Mouse (Mus musculus) CD4-positive, CD25-positive, alpha-beta regulatory T cell (primary cell): Measurements from ENCODE around the gene Atp13a1. TPM values are rescaled to one million over a fixed set of nuclear protein-coding genes. Genes with fewer than 3 reads are reported as not detected.

ENCODE experiments used
- polyA plus RNA-seq: library from polyadenylated mRNA; unstranded; fragments of 100-300 nt; shearing (Covaris generic); gene quantifications from one replicate; pipeline ENCODE4 v1.2.1, GENCODE M21; 2017

The Atp13a1 gene
- 112 TPM for polyA plus RNA-seq

DNA sequence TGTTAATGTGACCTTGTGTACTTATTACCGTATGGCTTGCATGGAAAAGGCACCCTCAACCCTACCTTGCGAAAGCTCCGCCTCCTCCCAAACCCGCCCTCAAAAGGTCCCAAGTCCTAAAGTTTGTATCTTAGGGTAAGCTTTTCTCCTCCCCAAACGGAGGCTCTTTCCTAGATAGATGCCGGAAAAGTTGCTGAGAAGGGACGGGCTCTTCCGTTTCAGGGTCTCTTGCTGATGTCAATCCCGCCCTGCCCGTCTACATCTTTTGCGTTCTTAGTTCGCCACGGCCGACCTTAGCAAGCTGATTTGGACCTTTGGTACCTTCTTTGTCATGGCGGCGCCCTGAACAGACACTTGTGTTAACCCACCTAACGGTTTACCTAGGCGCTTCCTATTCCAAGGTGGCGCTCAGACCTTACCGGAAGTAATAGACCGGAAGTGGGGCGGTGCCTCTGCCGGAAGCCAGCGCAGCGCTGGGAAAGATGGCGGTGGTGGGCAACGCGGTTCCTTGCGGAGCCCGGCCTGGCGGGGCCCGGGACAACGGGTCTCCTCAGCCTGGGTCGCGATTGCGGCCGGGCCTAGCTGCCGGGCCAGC, at the start of gene Atp13a1, which contains the start of gene Zfp866:
Gene Atp13a1, plus strand, starts transcription at position 391 of the 595 bp plus-strand sequence.
Gene Zfp866, minus strand, starts transcription at position 406 of the 595 bp plus-strand sequence.

DNA sequence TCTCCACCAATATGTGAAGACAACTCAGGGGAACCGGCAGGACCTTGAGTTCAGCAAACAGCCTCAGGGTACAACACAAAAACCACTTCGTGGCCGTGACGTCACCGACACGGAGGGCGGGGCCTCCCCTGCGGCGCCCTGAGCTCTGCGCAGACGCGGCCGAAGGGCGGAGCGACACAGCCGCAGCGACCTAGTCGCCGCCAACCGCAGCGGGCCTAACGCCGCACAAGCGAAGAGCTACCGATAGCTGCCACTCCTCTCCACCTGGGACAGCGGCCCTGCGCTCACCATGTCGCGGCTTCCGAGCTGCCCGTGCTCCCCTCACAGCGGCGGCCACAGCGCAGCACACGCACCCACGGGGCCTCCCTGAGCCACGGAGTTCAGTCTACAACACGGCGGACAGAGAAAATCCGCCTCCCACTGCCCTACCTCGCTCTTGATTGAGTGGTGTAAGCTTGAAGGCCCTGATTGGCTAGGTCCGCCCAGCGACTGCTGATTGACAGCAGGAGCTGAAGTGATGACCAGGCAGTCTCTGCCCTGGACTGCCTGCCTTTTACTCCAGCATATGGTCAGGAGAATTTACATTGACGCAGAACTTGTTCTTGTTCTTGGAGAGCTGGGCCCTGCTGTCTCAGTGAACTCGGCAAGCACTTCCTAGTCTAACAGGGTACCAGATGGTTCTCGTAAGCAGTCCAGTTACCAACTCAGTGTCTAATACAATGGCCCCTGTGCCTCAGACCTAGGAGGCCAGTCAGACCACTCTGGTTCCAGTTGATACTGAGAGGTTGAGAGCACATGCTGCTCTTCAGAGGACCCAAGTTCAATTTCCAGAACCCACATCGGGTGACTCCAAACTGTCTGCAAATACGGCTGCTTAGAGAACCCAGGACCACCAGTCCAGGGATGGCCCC, 41.2 kb upstream of the Atp13a1 start, which contains the start of gene Zfp963:
Gene Zfp963, minus strand, starts transcription at position 427 of the 911 bp plus-strand sequence.

DNA sequence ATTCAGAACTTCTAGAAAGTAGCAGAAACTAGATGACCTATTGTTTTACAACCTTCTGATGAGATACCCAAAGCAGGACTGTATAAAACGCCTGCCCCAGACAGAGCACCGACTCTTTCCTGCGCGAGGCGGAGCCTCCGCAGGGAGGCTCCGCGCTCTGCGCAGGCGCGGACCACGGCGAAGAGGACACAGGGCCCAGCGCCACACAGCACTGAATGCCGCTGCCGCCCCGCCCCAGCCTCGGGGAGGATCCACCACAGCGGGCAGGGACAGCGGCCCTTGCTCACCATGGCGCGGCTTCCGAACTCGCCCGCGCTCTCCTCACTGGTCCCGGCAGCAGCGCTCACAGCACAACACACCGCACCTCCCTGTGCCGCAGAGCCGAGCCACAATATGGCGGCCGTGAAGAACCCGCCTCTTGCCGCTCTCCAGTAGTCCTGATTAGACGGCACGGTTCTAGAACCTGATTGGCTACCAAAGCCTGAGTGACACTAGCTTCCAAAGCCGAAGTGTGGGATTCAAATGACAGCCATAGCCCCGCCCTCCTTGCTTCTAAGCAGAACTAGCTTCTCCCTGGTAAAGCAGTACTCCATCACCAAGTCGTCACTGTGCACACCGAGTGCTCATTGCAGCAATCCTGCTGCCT, 16.3 kb upstream of the Atp13a1 start, which contains the start of gene Gm20422:
Gene Gm20422, minus strand, starts transcription at position 384 of the 646 bp plus-strand sequence.

DNA sequence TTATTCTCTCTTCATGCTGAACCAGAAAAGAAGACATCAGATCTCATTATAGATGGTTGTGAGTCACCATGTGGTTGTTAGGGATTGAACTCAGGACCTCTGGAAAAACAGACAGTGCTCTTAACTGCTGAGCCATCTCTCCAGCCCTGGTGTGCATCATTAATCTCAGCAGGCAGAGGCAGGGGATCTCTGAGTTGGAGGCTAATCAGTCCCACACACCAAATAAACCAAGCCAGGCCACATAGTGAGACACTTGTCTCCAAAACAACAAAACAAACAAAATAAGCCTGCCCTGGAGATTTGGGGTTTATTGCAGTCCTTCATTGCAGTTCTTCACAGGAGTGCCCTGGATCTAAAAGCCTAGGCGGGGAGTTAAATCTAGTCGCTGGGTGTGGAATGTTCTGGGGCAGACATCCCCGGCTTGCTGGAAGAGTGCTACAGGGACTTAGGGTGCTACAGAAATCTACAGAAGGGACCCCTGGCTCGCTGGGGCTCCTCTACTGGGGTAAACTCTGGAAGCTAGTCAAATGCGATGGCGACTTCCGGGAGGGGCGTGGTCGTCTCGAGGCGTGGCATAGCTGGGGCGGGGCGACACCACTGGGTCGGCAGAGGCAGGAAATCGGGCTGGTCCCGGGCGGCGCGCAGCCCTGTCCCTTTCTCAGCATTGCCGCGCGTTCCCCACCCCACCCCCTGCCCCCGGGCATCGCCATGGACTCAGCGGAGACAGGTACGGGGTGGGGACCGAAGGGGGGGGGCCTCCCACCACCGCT, 17.3 kb downstream of the Atp13a1 start, which contains the start of gene Gmip:
Gene Gmip, plus strand, starts transcription at position 586 of the 770 bp plus-strand sequence.

DNA sequence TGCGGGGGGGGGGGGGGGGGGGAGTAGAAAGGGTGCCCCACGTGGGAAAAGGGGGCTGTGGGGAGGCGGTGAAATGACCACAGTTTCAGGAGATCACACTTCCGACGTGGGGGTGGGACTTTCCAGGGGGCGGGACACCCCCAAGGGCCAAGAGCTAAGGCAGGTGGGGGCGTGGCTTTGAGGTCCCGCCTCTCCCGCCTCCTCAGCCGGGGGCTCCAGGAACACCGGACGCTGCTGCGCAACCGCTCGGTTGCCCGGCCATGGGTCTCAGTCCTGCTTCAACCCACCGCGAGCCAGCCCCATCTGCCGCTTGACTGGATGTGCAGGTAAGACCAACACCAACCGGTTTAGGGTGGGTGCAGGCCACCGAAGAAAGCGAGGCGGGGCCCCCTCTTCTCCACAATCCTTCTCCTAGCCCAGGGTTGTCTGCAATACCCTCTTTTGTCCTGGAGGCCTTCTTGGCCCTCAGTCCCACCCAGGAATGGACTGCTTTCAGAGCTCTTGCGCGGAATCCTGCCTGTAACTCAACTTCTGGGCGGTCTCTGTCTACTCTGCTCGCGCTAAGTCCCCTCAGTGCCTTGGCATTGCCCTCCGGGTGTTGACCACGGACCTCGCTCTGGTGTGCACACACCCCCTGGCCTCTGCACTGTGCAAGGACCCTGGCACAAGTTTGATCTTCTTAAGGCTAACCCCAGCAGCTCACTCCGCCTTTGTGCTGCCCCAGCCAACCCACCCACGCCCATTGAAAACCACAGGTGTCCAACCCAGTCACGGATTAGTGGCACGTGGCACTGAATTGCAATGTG, 31.6 kb downstream of the Atp13a1 start, which contains the start of gene Lpar2:
Gene Lpar2, plus strand, starts transcription at position 44 of the 806 bp plus-strand sequence.

DNA sequence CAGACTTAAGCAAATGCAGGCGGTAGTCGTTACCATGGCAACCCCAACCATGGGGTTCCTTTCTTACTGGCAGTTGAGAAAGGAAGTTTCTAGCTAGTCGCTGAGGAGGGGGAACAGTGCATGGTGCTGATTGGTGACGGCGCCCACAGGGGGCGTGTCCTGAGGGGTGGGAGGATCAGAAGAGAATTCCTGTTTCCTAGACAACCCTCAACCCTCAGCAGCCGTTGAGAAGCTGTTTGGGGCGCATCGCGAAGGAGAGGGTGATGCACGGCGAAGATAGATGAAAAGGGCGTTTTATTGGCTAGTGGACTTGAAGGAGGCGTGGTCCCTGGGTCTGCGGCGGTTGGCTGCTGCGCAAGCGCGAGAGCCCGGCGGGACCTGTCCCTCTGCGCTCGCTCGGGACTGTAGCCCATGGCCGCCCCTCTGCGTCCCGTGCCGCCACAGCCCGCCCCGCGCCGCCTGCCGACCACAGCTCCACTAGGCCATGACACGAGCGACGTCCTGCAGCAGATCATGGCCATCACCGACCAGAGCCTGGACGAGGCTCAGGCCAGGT, 41.4 kb downstream of the Atp13a1 start, which contains the start of gene Pbx4:
Gene Pbx4, plus strand, starts transcription at position 194 of the 556 bp plus-strand sequence.

Other genes starting within 250 kb of the Atp13a1 start
- gene Zfp868, start 165.6 kb upstream of the Atp13a1 start, polyA plus RNA-seq = 28.5 TPM
- gene Zfp964, start 136.7 kb upstream of the Atp13a1 start, polyA plus RNA-seq = 0.77 TPM
- 65.9 TPM for gene Zfp869, start 80.4 kb upstream of the Atp13a1 start, polyA plus RNA-seq
- 8.4 TPM for gene Zfp963, start 41.2 kb upstream of the Atp13a1 start, polyA plus RNA-seq
- gene Gm20422, start 16.3 kb upstream of the Atp13a1 start, polyA plus RNA-seq = not detected
- gene Zfp866, start within 50 bp of the Atp13a1 start, polyA plus RNA-seq = 30.3 TPM
- 154 TPM for gene Gmip, start 17.5 kb downstream of the Atp13a1 start, polyA plus RNA-seq
- 0.28 TPM for gene Lpar2, start 31.3 kb downstream of the Atp13a1 start, polyA plus RNA-seq
- gene Pbx4, start 41.3 kb downstream of the Atp13a1 start, polyA plus RNA-seq = 19.4 TPM
- gene Cilp2, start 96.5 kb downstream of the Atp13a1 start, polyA plus RNA-seq = 0.14 TPM
- 4.1 TPM for gene Tssk6, start 111.0 kb downstream of the Atp13a1 start, polyA plus RNA-seq
- gene Ndufa13, start 111.4 kb downstream of the Atp13a1 start, polyA plus RNA-seq = 163 TPM
- 3.1 TPM for gene Yjefn3, start 111.5 kb downstream of the Atp13a1 start, polyA plus RNA-seq
- 125 TPM for gene Gatad2a, start 205.2 kb downstream of the Atp13a1 start, polyA plus RNA-seq